Mouse (Mus musculus) leukemia stem cell, adult 10-12 weeks (primary cell): ENCODE measurements around the gene Orm1. TPM values are rescaled to one million over a fixed set of nuclear protein-coding genes. Genes with fewer than 3 reads are reported as not detected.

ENCODE experiments used
- polyA plus RNA-seq: library from polyadenylated mRNA; stranded (reverse); fragments of >175 nt; gene quantifications from 2 replicates; pipeline ENCODE4 v1.2.3, GENCODE M21; 2012; ENCODE audit warnings: low replicate concordance

The Orm1 gene
- not detected in 2 replicates for polyA plus RNA-seq

DNA sequence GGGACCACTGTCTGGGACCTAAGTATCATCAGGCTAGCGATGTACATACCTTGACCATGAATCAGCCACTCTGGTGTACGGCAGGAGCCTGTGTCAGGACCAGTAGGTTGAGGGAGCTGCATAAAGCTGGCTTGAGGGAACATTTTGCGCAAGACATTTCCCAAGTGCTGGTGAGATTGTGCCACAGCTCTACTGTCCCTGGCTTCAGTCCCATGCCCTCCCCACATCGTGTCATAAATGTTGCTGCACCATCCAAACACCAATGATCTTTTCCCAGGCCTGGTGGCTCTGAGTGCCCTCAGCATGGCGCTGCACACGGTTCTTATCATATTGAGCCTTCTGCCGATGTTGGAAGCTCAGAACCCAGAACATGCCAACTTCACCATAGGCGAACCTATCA, at the start of gene Orm1:
TSS of gene Orm1 (plus strand) at position 266 of the 400 bp plus-strand sequence.

DNA sequence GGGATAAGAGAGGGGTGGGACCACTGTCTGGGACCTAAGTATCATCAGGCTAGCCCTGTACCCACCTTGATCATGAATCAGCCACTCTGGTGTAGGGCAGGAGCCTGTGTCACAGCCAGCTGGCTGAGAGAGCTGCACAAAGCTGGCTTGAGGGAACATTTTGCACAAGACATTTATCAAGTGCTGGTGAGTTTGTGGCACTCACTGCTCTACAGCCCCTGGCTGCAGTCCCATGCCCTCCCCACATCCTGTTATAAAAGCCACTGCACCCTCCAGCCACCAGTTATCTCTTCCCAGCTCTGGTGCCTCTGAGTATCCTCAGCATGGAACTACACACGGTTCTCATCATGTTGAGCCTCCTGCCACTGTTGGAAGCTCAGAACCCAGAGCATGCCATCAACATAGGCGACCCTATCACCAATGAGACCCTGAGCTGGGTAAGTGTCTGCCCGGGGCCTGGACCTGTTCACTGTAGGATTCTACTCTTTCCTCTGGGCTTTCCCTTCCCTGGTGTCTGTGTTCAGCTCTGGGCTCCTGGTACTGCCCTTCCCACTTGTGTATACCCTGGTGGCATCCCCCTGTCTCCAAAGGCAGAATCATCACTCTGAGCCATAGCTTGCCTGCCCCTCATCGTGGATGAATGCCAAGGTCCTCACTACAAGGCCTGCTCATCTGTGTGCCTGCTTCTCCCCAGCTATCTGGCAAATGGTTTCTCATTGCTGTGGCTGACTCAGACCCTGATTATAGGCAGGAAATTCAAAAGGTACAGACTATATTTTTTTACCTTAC, 11.7 kb downstream of the Orm1 start, which contains the start of gene Orm3:
TSS of gene Orm3 (plus strand) at position 286 of the 789 bp plus-strand sequence.

DNA sequence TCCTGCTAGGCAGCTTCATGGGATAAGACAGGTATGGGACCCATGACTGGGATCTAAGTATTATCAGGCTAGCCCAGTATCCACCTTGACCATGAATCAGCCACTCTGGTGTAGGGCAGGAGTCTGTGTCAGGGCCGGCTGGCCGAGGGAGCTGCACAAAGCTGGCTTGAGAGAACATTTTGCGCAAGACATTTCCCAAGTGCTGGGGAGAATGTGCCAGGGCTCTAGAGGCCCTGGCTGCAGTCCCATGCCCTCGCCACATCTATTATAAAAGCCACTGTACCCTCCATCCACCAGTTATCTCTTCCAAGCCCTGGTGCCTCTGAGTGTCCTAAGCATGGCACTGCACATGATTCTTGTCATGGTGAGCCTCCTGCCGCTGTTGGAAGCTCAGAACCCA, 17.8 kb downstream of the Orm1 start, which contains the start of gene Orm2:
TSS of gene Orm2 (plus strand) at position 300 of the 400 bp plus-strand sequence.

Other genes with a start within 250 kb of the Orm1 start
- not detected in 2 replicates for gene Ambp, start 189.8 kb upstream of the Orm1 start, polyA plus RNA-seq
- 0.08 TPM in 1 of 2 replicates, not detected in the other for gene Kif12, start 172.4 kb upstream of the Orm1 start, polyA plus RNA-seq
- 0.76 and 1.0 TPM in 2 replicates for gene Col27a1, start 130.6 kb upstream of the Orm1 start, polyA plus RNA-seq
- not detected in 2 replicates for gene Orm3, start 11.6 kb downstream of the Orm1 start, polyA plus RNA-seq
- gene Orm2, start 17.9 kb downstream of the Orm1 start, polyA plus RNA-seq, result not detected in 2 replicates
- gene Akna, start 58.8 kb downstream of the Orm1 start, polyA plus RNA-seq, result 84.4 and 103 TPM in 2 replicates
- gene Whrn, start 151.4 kb downstream of the Orm1 start, polyA plus RNA-seq, result 13.1 and 26.2 TPM in 2 replicates
- gene Atp6v1g1, start 200.2 kb downstream of the Orm1 start, polyA plus RNA-seq, result 29.3 and 42.7 TPM in 2 replicates
- gene Tmem268, start 214.2 kb downstream of the Orm1 start, polyA plus RNA-seq, result 8.9 and 10.3 TPM in 2 replicates